Mouse (Mus musculus) adrenal gland, postnatal 10 days (tissue): ENCODE measurements at regions not wholly inside any gene's neighbourhood (a gene's known extent, or its start where the extent isn't known, plus 50 kb on each side); places are given as distances from the start of the nearest gene placed in this dataset.

ENCODE experiments used
- DNase-seq: peaks from one replicate; pipeline ENCODE4 v3.0.0; 2021; ENCODE audit warnings: mixed read lengths

GRCm38 (mm10) chr12:15388574-15388973 lies 428.1 kb downstream of the Trib2 start:
- no peak for DNase-seq

- no peak for DNase-seq
Observed at GRCm38 (mm10) chr12:15357808-15358207, 458.9 kb downstream of the Trib2 start.

- DNase-seq, result no peak
Observed at GRCm38 (mm10) chr12:15320697-15321449, 495.8 kb downstream of the Trib2 start.

- no peak for DNase-seq
Observed at GRCm38 (mm10) chr12:15319647-15320046, 497.1 kb downstream of the Trib2 start.

GRCm38 (mm10) chr12:15294898-15295297 lies 521.8 kb downstream of the Trib2 start:
- no peak for DNase-seq

- DNase-seq, result no peak
Observed at GRCm38 (mm10) chr12:15262165-15262564, 554.6 kb downstream of the Trib2 start.

GRCm38 (mm10) chr12:15261604-15262003 lies 555.1 kb downstream of the Trib2 start:
- DNase-seq, result no peak

- DNase-seq, result no peak
Observed at GRCm38 (mm10) chr12:15260907-15261415, 555.8 kb downstream of the Trib2 start.

- DNase-seq, result no peak
Observed at GRCm38 (mm10) chr12:15244966-15245365, 571.8 kb downstream of the Trib2 start.

GRCm38 (mm10) chr12:15222497-15223170 lies 594.1 kb downstream of the Trib2 start:
- peak; percentile 3 for DNase-seq

GRCm38 (mm10) chr12:15218504-15218903 lies 598.2 kb downstream of the Trib2 start:
- no peak for DNase-seq

- DNase-seq, result no peak
Observed at GRCm38 (mm10) chr12:15216180-15216579, 600.5 kb downstream of the Trib2 start.

GRCm38 (mm10) chr12:15174411-15175041 lies 642.2 kb downstream of the Trib2 start:
- DNase-seq, result no peak

- no peak for DNase-seq
Observed at GRCm38 (mm10) chr12:15162605-15163004, 654.1 kb downstream of the Trib2 start.

- no peak for DNase-seq
Observed at GRCm38 (mm10) chr12:15161864-15162263, 654.9 kb downstream of the Trib2 start.

- no peak for DNase-seq
Observed at GRCm38 (mm10) chr12:15160478-15160998, 656.2 kb downstream of the Trib2 start.

- DNase-seq, result no peak
Observed at GRCm38 (mm10) chr12:15146398-15146797, 670.3 kb downstream of the Trib2 start.

- DNase-seq, result no peak
Observed at GRCm38 (mm10) chr12:15137039-15137438, 679.7 kb downstream of the Trib2 start.

- DNase-seq, result no peak
Observed at GRCm38 (mm10) chr12:15124179-15124578, 692.5 kb downstream of the Trib2 start.

- no peak for DNase-seq
Observed at GRCm38 (mm10) chr12:15122586-15123212, 694.0 kb downstream of the Trib2 start.

- DNase-seq, result no peak
Observed at GRCm38 (mm10) chr12:15115556-15115955, 701.2 kb downstream of the Trib2 start.

GRCm38 (mm10) chr12:15114793-15115192 lies 701.9 kb downstream of the Trib2 start:
- DNase-seq, result no peak
